Mouse (Mus musculus): ENCODE data around the gene Lrrc55.
A peak's percentile ranks its signal among the peaks of the same experiment; 100 is the strongest.

The Lrrc55 gene

GRCm38 (mm10) chr2:85131724-85132123, 65.3 kb downstream of the Lrrc55 start:
- no peak for DNase-seq (ENCODE audit: low spot score)

- no peak for DNase-seq (ENCODE audit: low spot score)
Observed at GRCm38 (mm10) chr2:85131226-85131625, 65.8 kb downstream of the Lrrc55 start.

GRCm38 (mm10) chr2:85129496-85129971, 67.5 kb downstream of the Lrrc55 start:
- DNase-seq (ENCODE audit: low spot score) = no peak

GRCm38 (mm10) chr2:85123869-85124535, 73.0 kb downstream of the Lrrc55 start:
- DNase-seq (ENCODE audit: low spot score) = peak; percentile 80

GRCm38 (mm10) chr2:85123187-85123868, 73.7 kb downstream of the Lrrc55 start:
- peak; percentile 88 for DNase-seq (ENCODE audit: low spot score)

All from retina, embryonic 14.5 days (tissue).